Mouse (Mus musculus): Measurements from ENCODE around the gene Slc41a2. TPM values are rescaled to one million over a fixed set of nuclear protein-coding genes. Genes with fewer than 3 reads are reported as not detected.
A peak's percentile ranks its signal among the peaks of the same experiment; 100 is the strongest.
"Not testable (repeated sequence)": the region's sequence is repeated elsewhere in the genome, so short reads cannot be mapped to it uniquely, and the experiment has no call there.

Slc41a2 gene
- polyA plus RNA-seq, 1 experiment from 2014 or later = 0.76 TPM

- H3K4me1 ChIP-seq (ENCODE audit: insufficient read depth) = no peaks in the 10 kb centered on the region
- no peak overlapping the region for H3K27ac ChIP-seq (ENCODE audit: low read depth)
- peak; percentile 5 for DNase-seq
- TF ChIP-seq EP300 (IDR thresholded peaks at IDR 0.05; ENCODE audit: low read depth) (no peak), CTCF (IDR thresholded peaks at IDR 0.05; ENCODE audit: low read depth) (no peak)
- H3K36me3 ChIP-seq (replicated peaks; ENCODE audit: insufficient read depth, low read length) = no peaks in the 10 kb centered on the region; the same call in 1 of the 2 replicates
- H3K9ac ChIP-seq (replicated peaks) = no peak overlapping the region
- no peak for ATAC-seq
- 72% methylated on average over 4 of the region's 4 CpGs for WGBS (ENCODE audit: insufficient replicate concordance)
- no peaks in the 10 kb centered on the region for H3K27me3 ChIP-seq (ENCODE audit: insufficient read depth, low read length)
- no peak overlapping the region for H3K4me2 ChIP-seq (ENCODE audit: low read depth, low read length)
- H3K4me3 ChIP-seq (ENCODE audit: low read depth, low read length) = no peak overlapping the region
- H3K9me3 ChIP-seq (ENCODE audit: low read length) = no peaks in the 10 kb centered on the region; the same call in 1 of the 2 replicates
Measured at GRCm38 (mm10) chr10:83382528-83382927, 44.8 kb upstream of the Slc41a2 start.

GRCm38 (mm10) chr10:83380501-83380900, 42.8 kb upstream of the Slc41a2 start:
- H3K4me2 ChIP-seq (ENCODE audit: low read depth, low read length) = no peak overlapping the region
- TF ChIP-seq CTCF (IDR thresholded peaks at IDR 0.05; ENCODE audit: low read depth) (no peak), EP300 (IDR thresholded peaks at IDR 0.05; ENCODE audit: low read depth) (no peak)
- no peak overlapping the region for H3K27ac ChIP-seq (ENCODE audit: low read depth)
- WGBS (ENCODE audit: insufficient replicate concordance) = 90% methylated on average over 2 of the region's 2 CpGs
- no peaks in the 10 kb centered on the region for H3K4me1 ChIP-seq (ENCODE audit: insufficient read depth)
- no peak overlapping the region for H3K4me3 ChIP-seq (ENCODE audit: low read depth, low read length)
- H3K27me3 ChIP-seq (ENCODE audit: insufficient read depth, low read length) = no peaks in the 10 kb centered on the region
- no peaks in the 10 kb centered on the region; the same call in 1 of the 2 replicates for H3K9me3 ChIP-seq (ENCODE audit: low read length)
- H3K36me3 ChIP-seq (replicated peaks; ENCODE audit: insufficient read depth, low read length) = no peaks in the 10 kb centered on the region; the same call in 1 of the 2 replicates
- peak; percentile 2 for DNase-seq
- H3K9ac ChIP-seq (replicated peaks) = no peak overlapping the region
- no peak for ATAC-seq

- TF ChIP-seq CTCF (IDR thresholded peaks at IDR 0.05; ENCODE audit: low read depth) = no peak
- no peak for TF ChIP-seq EP300 (IDR thresholded peaks at IDR 0.05; ENCODE audit: low read depth)
- H3K9me3 ChIP-seq (ENCODE audit: low read length) = no peaks in the 10 kb centered on the region; the same call in 1 of the 2 replicates
- H3K27ac ChIP-seq (ENCODE audit: low read depth) = no peak overlapping the region
- no peaks in the 10 kb centered on the region for H3K27me3 ChIP-seq (ENCODE audit: insufficient read depth, low read length)
- no peak overlapping the region for H3K9ac ChIP-seq (replicated peaks)
- H3K4me1 ChIP-seq (ENCODE audit: insufficient read depth) = no peaks in the 10 kb centered on the region
- H3K36me3 ChIP-seq (replicated peaks; ENCODE audit: insufficient read depth, low read length) = 0 out of 2 replicates have a peak, but pooled peaks cover 6% of the 10 kb centered on the region
- DNase-seq = peak; percentile 12
- 78% methylated on average over 9 of the region's 9 CpGs for WGBS (ENCODE audit: insufficient replicate concordance)
- no peak for ATAC-seq
- no peak overlapping the region for H3K4me3 ChIP-seq (ENCODE audit: low read depth, low read length)
- H3K4me2 ChIP-seq (ENCODE audit: low read depth, low read length) = no peak overlapping the region
Measured at GRCm38 (mm10) chr10:83378083-83378833, 40.6 kb upstream of the Slc41a2 start.

GRCm38 (mm10) chr10:83376911-83377682, 39.4 kb upstream of the Slc41a2 start:
- Histone ChIP-seq H3K4me1 (ENCODE audit: insufficient read depth) (no peaks in the 10 kb centered on the region), H3K4me3 (ENCODE audit: low read depth, low read length) (no peak overlapping the region), H3K27me3 (ENCODE audit: insufficient read depth, low read length) (no peaks in the 10 kb centered on the region), H3K9ac (replicated peaks) (no peak overlapping the region), H3K9me3 (ENCODE audit: low read length) (no peaks in the 10 kb centered on the region; the same call in 1 of the 2 replicates), H3K27ac (ENCODE audit: low read depth) (no peak overlapping the region), H3K36me3 (replicated peaks; ENCODE audit: insufficient read depth, low read length) (peaks cover 7% of the 10 kb centered on the region; the same call in 1 of the 2 replicates), H3K4me2 (ENCODE audit: low read depth, low read length) (no peak overlapping the region)
- 79% methylated on average over 8 of the region's 8 CpGs for WGBS (ENCODE audit: insufficient replicate concordance)
- TF ChIP-seq CTCF (IDR thresholded peaks at IDR 0.05; ENCODE audit: low read depth) (no peak), EP300 (IDR thresholded peaks at IDR 0.05; ENCODE audit: low read depth) (no peak)
- ATAC-seq = no peak
- peak; percentile 5 for DNase-seq

- H3K27ac ChIP-seq (ENCODE audit: low read depth); H3K4me2 ChIP-seq (ENCODE audit: low read depth, low read length); H3K4me1 ChIP-seq (ENCODE audit: insufficient read depth); H3K9me3 ChIP-seq (ENCODE audit: low read length); H3K9ac ChIP-seq (replicated peaks); H3K4me3 ChIP-seq (ENCODE audit: low read depth, low read length); H3K27me3 ChIP-seq (ENCODE audit: insufficient read depth, low read length); ATAC-seq: not testable (repeated sequence)
- 79% methylated on average over 5 of the region's 5 CpGs for WGBS (ENCODE audit: insufficient replicate concordance)
- peak; percentile 1 for DNase-seq
- H3K36me3 ChIP-seq (replicated peaks; ENCODE audit: insufficient read depth, low read length) = peaks cover 16% of the 10 kb centered on the region
Measured at GRCm38 (mm10) chr10:83375458-83375857, 37.8 kb upstream of the Slc41a2 start.

GRCm38 (mm10) chr10:83374045-83374656, 36.5 kb upstream of the Slc41a2 start:
- no peaks in the 10 kb centered on the region for H3K4me1 ChIP-seq (ENCODE audit: insufficient read depth)
- no peak overlapping the region for H3K4me3 ChIP-seq (ENCODE audit: low read depth, low read length)
- no peak overlapping the region for H3K9ac ChIP-seq (replicated peaks)
- H3K27ac ChIP-seq (ENCODE audit: low read depth) = no peak overlapping the region
- H3K36me3 ChIP-seq (replicated peaks; ENCODE audit: insufficient read depth, low read length) = peaks cover 20% of the 10 kb centered on the region
- no peak for TF ChIP-seq CTCF (IDR thresholded peaks at IDR 0.05; ENCODE audit: low read depth)
- no peak for TF ChIP-seq EP300 (IDR thresholded peaks at IDR 0.05; ENCODE audit: low read depth)
- 69% methylated on average over 3 of the region's 3 CpGs for WGBS (ENCODE audit: insufficient replicate concordance)
- ATAC-seq = no peak
- no peak overlapping the region for H3K4me2 ChIP-seq (ENCODE audit: low read depth, low read length)
- no peaks in the 10 kb centered on the region for H3K9me3 ChIP-seq (ENCODE audit: low read length)
- no peaks in the 10 kb centered on the region for H3K27me3 ChIP-seq (ENCODE audit: insufficient read depth, low read length)
- DNase-seq = no peak

All from liver, postnatal 0 days (tissue).